Mouse (Mus musculus): Measurements from ENCODE around the gene Pgpep1.

Pgpep1 gene

DNA sequence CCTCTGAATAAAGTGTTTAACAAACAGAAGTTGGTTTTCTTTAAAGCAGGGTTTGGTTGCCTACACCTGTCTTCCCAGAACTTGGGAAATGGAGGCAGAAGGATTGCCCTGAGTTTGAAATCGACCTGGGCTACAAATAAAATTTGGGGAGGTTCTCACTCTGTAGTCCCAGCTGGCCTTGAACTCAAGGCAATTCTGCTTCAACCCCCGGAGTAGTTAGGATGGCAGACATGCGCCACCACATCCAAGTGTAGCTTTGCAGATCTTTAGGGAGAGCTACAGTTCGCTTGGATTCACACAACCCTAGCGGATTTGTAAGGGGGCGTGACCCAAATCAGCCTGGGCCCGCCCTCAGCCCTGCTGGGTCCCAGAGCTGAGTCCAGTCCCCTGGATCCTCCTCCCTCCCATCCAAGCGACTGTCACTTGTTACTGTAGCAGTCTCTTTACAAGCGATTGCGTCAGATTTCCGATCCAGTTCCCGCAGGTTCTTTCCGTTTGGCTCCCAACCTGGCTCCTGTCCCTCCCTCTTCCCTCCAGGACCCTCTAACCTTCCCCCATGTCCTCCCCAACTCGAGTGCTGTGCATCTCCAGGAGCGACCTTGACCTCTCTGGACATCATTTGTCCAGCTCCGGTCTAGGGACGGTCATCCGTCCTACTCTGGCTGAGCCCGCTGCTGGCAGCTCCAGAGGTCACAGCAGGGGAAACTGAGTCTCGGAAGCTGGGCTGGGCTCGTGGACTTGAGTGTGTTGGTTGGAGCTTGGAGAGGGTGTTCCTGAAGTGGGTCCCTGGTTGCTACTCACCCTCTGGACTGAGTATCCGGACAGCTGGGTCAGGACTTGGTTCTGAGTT, 29.4 kb downstream of the Pgpep1 start:
- DNase-seq: peak; percentile 88

DNA sequence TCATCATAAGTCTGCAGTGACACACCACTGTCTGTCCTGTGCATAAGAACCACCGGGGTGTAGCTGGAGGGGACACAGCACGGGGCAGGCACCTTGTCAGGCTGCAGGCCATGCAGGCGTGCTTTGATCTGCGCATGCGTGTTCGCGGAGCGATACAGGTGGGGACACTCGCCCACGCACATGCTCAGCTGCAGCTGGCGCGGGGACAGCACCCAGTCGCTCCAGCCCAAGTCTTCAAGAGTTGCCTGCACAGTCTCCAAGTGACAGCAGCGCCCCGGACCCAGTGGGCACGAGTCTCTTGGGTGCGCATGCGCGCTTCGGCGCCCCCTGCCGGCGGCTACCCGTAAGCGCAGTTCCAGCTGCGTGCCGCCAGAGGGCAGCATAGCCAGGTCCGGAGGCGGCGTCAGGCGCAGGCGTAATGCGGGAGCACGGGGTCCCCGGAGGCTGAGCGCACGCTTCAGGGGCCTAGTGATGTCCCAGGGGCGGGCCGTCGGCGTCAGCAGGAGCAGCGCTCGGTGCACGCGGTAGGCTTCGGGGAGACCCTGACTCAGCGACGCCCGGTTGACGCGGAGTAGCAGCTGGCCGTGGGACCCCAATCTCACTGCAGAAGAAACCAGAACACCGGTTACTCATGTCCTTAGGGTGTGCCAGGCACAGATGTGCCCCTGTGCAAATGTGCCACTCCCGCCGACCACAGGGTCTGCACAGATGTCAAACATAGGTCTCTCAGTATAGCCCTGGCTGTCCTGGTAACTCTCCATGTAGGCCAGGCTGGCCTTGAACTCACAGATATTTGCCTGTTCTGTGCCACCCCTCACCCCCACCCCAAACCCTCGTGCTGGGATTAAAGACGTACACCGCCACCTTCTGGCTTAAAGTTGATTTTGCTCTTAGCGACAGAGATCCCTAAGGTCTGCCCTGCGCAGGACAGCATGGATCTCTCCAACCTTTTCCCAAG, 30.3 kb downstream of the Pgpep1 start:
- DNase-seq: peak; percentile 89

DNA sequence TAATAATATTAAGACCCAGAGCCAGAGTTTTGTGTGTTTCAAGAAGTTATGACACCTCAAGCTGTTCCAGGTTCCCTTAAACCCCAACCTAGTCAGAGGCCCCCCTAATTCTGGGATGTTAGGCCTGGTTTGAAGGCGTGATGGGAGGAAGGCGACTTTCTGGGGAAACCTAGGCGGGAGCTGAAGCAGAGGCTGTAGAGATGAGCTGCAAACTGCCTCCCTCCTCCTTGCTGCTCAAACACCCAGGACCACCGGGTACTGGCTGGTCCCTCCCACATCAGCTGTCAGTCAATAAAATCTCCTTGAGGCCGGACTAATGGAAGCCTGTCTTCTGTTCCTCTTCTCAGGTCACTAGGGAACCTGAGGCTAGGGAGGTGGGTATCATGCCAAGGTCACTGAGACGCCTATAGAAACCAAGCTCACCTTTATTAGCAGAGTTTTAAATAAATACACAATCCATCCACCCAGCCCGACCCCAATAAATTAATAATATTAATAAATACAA, 31.1 kb downstream of the Pgpep1 start:
- no peak for DNase-seq

DNA sequence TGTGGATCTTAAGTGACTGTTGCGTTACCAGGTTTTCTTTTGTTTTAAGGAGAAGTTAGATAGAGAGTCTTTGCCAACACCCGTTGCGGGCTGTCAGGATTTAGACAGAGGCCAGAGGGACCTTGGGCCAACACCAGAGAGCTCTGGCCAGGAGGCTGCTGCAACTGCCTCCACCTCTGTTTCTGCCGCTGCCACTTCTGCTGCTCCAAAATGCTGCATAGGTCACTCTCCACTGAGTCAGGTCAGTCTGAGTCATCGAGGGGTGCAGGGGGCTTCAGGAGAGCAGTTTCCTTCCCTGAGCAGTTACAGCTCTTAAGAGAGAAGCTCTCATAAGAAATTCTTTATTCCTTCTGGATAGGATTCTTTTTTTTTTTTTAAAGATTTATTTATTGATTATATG, 33.1 kb downstream of the Pgpep1 start:
- DNase-seq: no peak

DNA sequence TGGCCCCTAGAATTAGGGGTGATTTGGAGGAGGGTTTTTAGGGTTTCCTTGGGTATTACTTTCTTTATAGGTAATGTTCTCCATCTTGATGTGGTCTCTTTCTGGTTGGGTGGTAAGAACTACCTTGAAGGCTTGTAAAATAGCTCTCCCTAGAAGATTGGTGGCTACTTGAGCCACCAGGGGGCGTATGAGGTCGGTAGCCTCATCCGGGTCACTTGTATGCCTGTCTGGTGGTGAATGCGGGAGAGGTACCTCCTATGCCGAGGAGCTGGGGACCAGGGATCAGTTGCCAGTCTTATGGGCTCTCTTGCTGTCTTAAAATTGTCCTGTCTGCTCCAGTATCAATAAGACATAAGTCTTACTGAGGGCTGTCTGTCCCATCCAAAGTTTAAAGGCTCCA, 35.1 kb downstream of the Pgpep1 start:
- peak; percentile 75 for DNase-seq

DNA sequence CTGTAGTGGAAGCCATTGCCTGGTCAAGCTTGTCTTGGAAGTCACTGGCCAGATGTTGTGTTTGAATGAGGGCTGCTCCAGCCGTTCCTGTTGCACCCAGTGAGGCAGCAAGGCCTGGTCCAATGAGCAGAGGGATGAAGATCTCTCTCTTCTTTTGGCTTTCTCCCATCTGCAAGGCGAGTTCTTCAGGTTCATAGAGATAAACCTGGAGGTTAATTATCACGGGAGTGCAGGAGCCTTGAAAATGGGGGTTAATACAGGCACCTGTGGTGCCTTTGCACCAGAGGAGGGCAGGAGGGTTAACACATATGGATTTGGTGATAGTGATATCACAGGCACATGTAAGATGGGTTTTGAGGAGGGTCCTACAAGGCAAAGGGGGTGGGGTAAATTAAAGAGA, 38.0 kb downstream of the Pgpep1 start:
- DNase-seq: no peak

DNA sequence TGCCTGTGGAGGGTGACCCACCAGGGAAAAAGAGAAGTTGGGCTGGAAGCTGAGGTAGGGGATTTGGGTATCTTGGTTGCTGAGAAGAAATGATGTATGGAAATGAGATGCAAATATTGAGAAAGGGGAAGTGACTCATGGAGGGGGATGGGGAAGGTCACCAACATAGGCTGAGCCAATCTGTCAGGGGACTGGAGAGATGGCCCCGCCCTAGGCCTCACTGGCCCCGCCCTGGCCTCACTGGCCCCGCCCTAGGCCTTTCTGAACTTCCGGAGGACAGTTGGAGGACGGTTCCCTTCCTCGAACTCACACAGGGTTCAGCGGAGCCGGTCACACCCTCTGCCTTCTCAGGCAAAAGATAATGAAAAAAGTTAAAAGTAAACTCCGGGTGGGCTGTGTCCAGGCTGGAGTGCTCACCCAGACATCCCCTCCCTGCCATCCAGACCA, 41.3 kb downstream of the Pgpep1 start:
- DNase-seq: peak; percentile 74

DNA sequence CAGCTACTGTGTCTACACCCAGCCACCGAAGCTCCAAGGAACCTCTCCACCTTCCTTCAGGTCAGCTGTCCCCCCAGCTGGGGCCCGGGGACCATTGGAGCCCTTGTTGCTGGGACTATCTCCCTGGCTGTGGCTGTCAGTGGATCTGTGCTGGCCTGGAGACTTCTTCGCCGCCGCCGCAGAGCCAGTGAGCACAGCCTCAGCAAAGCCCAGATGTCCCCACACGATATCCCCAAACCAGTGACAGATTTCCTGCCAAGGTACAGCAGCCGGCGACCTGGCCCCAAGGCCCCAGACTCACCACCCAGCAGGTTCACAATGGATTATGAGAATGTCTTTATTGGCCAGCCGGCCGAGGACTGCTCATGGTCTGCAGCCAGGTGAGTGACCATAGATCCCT, 42.2 kb downstream of the Pgpep1 start:
- DNase-seq: no peak

DNA sequence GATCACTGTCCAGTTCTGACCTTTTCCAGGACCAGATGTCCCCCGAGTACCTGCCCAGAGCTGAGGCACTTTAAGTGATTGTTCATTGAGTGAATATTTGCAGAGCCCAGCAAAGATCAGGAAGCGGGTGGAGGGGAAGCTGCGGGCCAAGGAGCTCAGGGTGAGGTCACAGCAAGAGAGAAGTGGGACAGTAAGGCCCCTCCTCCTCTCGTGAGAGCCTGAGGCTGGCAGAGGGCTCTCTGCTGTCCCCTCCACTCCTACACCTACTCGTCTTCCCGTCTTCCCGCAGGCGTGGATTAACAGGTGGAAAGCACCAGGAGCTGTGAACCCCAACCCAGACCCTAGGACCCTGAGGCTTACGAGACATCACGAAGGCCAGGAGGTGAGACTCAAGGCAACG, 43.5 kb downstream of the Pgpep1 start:
- DNase-seq: no peak

DNA sequence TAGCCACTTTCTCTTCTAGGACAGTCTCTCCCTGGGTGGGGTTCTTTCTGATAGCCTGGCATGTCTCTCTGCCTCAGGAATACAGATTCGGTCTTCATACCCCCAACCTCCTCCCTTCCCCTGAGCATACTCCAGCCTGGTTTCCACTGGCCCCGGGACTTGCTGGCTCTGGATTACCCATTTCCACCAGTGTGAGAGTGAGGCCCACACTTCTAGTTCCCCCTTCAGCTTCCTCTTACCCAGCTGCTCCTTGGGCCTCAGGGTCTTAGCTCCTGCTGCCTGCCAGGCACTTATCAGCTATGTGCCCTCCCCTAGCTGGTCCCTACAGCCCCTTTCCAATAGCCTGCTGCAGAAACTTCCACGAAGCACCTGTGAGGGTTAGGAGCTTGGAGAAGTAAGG, 44.3 kb downstream of the Pgpep1 start, which contains the start of gene Lrrc25:
Gene Lrrc25, plus strand, starts transcription at position 262 of the 400 bp plus-strand sequence.
- DNase-seq: no peak

DNA sequence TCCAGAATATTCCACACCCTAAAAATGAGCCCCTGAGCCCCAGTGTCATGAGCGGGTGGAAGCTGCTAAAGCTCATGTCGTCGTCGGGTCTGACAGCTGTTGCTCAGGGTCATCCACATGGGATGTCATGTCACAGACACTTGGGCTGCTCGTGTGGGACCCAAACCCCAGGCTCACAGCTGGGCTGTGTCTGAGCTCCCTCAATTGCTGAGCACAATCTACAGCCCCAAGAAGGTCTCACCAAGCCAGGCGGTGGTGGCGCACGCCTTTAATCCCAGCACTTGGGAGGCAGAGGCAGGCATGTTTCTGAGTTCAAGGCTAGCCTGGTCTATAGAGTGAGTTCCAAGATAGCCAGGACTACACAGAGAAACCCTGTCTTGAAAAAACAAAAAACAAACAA, 44.9 kb downstream of the Pgpep1 start:
- no peak for DNase-seq

DNA sequence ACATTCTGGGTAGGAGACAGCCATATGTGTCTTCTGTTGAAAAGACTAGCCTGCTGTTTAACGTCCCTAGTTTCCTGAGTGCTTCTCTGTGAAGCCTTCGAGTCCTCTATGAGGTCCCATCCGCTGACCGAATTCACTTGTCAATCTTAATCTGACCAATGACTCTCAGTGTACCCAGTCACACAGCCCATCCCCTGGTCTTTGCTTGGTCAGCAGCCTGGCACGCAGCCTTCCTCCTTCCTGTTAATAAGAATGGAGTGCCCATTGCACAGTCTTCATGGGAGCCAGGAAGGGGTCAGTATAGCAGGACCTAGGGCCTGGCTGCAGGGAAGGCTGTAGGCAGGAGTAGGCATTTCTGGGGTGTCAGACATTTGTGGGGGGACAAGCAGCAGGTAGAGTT, 45.7 kb downstream of the Pgpep1 start:
- DNase-seq: peak; percentile 54

DNA sequence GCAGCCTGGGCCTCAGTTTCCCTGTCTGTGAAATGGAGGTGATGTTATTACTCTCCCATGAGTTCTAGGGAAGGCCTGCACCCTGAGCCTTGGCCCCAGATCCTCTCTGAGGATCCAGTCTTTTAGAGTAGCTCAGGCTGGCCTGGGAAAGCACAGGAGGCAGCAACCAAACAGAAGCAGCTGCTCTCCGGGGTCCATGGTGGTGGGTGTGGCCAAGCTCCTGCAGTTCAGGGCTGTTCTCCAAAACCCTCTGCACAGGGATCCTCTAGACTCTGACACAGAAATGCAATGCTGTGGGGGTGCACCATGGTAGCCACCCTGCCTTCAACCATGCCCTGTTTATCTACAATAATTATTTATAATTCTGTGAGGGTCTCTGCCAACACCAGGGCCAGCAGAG, 46.4 kb downstream of the Pgpep1 start:
- DNase-seq: no peak

DNA sequence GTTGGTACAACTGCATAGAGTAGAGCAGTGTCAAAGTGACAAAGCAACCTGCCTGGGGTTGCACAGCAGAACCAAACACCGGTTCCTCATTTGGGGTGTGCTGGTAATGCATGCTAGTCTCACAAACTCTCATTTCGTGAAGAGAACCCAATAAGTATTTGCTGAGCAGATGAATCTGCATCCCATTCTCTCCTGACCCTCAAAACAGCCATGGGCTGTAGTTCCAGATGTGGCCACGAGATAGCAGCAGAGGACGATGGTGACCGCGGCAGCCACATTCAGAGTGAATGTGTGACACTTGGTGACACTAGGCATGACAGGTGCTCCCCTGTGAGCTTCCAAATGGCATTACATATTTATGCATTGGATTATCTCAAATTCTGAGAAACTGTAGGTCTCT, 48.3 kb downstream of the Pgpep1 start:
- peak; percentile 94 for DNase-seq

DNA sequence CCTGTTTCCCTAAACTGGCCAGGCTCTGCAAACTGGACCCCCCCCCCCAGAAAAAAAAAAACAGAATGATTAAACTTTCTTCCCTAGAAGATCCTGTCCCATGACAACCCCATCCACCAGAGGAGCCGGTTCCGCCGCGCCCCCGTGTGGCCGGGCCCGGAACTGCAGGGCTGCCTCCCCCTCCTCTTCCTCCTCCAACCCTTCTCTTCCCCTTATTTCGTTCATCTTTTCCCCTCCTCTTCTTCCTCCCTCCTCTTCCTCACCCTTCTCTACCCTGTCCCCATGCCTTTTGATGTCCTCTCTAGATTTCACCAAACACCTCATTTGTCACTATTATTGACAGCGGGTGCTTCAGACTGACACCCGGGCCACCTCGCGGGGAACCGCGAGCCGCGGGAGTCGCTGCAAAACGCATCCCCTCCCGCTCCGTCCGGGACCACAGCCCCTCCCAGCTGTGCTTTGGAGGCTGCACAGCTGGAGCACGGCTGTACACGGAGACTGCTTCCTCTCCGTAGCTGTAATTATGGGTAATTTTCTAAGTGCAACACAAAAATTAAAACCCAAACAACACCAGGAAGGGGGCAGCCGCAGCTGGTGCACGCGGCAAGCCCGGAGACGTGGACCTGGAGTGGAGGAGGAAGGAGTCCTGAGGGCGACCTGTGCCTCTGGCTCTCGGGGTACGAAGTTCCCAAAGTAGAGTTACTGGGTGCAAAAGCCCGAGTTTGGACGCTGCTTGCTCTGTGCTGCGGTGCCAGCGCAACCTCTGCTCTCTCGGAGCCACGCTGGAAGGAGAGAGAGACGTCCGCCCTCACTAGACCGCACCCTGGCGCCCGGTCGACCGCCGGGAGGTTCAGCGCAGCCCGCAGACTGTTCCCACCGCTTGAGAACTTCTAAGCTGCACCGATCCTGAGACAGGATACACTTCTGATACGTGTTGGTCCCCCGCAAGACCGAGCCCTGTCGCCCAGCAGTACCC, 49.1 kb downstream of the Pgpep1 start:
- DNase-seq: peak; percentile 93

DNA sequence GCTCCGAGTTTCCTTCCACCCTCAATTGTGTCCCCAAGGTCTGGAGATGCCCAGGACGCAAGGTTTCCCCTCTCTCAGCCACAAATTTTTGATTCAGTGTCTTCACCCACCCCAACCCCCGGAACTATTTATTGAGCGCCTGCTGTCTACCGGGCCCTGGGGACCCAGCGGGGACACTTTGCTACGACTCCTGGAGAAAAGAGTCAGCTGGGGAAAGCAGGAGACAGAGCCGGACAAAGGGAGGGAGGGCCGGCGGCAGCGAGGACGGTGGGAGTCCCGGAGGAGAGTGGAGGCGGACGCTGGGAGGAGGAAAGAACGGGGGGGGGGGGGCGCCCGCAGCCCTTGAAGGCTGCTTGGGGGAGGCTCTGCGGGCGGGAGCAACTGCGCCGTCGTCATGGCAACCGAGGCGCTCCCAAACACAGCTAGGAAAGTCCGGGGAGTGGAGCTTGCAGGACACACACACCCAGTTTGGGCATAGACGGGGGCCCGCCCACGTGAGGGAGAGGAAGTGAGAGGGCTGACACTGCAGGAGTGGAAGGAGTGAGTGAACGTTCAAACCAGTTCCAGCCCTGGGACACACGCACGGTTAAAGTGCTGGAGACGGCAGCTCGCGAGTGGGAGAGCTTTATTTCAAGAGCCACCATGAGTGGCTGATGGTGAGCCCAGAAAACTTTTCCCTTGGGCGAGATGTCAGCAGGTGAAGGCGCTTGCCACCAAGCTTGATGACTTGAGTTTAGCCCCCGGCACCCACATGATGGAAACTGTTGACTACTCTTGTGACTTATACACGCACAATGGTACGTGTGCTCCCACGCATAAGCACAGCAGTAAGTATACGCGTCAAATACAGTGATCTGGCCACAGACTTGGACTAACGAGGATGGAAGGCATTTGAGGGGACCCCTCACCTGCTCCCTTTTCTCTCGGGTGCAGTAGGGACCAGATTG, 50.1 kb downstream of the Pgpep1 start:
- DNase-seq: peak; percentile 97

DNA sequence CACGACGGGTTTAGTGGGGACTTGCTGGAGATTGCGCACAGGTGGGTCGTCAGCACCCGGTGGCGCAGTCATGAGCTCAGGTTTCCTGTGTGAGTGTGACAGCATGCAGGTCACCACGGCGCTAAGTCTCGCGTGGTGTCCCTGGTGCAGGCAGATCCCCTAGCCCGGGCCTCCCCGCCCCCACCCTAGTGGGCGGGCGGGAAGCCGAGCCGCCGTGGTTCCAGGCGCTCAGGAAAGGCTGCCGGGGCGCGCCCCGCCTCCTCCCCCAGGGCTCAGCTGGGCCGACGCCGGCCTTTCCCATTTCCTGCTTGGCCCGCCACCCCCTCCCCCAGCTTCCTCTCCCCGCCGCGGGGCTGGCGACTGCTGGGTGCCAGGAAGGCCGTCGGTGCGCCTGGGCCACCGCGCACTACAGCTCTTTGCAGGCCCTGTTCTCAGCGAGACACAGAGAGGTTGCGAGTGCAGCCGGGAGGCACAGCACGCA, 50.8 kb downstream of the Pgpep1 start:
- peak; percentile 97 for DNase-seq

DNA sequence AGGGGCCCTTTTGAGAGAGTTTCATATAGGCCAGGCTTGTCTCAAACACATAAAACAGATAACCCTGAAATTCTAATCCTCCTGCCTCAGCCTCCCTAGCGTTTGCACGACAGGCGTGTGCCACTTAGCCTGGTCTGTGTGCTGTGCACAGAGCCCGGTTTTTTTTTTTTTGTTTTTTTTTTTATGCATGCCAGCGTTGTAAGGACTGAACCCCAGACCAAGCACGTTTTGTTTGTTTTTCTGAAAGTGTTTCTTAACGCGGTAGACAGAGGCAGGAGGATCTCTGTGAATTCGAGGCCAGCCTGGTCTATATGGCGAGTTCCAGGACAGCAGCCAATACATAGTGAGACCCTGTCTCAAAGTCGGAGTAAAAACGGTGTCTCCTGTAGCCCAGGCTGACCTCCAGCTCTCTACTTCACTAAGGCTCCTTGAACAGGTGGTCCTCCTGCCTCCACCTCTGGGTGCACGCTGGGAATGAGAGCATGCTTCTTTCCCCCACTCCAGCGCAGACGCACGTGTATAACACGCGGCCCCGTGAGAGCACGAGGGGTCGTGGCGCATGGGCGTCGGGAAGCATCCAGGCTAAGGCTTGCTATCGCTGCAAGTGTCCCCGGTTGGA, 51.3 kb downstream of the Pgpep1 start, which contains the start of gene Ssbp4:
Gene Ssbp4, minus strand, starts transcription at position 124 of the 619 bp plus-strand sequence.
- DNase-seq: no peak

DNA sequence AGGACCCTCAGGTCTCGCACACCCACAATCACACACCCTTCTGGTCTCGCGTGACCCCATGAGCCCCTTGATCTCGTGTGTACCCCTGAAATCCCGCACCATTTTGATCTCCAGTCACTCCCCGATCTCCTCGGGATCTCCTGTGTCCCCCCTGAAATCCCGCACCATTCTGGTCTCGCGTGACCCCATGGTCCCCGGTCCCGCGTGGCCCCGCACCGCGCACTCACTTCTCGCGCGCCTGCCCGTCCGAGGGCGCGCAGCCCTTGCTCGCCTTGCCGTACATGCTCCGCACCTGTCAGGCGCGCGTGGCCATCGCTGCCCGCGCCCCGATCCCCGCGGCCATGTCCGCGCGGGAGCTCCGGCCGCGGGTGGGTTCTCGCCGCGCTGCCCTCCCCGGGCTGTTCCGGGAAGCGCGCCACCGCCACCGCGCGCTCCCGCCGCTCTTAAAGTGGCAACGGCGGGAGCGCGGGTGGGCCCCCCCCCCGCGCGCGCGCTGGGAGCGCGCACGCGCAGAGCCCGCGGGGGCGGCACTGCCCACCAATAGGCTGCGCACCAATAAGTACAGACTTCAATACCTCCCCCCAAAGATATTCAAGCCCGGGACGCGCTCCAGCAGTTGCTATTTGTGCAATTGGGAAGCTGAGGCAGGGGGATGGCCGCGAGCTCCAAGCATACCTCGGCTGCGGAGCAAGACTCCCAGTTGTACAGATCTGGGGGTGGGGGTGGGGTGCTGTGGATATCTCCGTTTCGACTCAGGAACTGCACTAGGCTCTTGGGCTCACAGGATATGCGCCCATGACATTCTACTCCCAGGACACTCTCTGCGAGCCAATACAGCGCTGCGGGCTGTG, 52.1 kb downstream of the Pgpep1 start:
- DNase-seq: peak; percentile 65

DNA sequence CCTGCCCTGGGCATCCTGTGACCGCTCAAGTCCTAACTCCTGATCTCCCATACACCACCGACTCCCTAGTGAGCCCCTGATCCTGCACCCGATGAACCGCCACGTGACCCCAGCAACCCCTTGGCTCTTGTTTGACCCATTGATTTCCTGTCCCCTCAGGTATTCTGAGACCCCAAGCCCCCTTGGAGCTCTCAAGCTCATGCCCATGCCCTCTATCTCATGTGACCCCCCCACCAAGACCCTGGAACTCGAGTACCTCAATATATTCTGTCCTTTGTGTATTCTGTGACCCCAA, 52.6 kb downstream of the Pgpep1 start:
- DNase-seq: no peak
